ENCODE assay signal across 14 mouse cellular contexts in the genomic region with DNA sequence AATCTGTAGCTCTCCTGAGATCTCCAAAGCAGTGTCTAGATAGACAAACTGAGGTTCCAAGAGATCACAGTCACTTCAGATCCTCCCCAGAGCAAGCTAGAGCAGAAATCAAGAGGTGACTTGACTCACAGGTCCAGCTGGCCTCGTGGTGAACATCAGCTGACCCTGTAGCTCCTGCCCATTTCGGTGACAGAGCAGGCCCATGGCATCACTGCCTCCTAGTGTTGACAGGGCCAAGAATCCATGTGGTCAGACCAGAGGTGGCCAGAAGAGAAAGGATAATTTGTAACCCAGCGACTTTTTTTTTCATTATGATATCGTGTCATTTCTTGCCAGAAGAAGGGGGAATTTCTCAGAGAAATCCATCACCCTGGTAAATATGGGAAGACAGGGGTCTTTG. TPM values are rescaled to one million over a fixed set of nuclear protein-coding genes. Genes with fewer than 3 reads are reported as not detected.
DNase-seq lines count a peak whose midpoint lies in the region; TF ChIP-seq lines count a peak whose summit lies in the region.
"Had no signal": no experiment of that assay in that cellular context is flagged by ENCODE, and none has a peak within 500 bp of the region (broad histone marks: within the 10 kb centered on the region; RNA-seq: fewer than 3 reads in every experiment).

No protein-coding gene starts in this region.

- no peak overlapping the region for H3K27ac ChIP-seq in heart, embryonic 10.5 days
- no peak overlapping the region for H3K27ac ChIP-seq in bone marrow, adult 2 months (ENCODE audit: control insufficient read depth, insufficient read depth, low read depth, low read length, poor library complexity)
- H3K27ac ChIP-seq: forebrain, embryonic 15.5 days; heart, embryonic 13.5 days; limb, embryonic 15.5 days; midbrain, embryonic 15.5 days had no signal

- WGBS in heart, embryonic 10.5 days, result 57% methylated on average over 4 of the region's 4 CpGs
- WGBS in lung, adult 2 months, result 46% methylated on average over 4 of the region's 4 CpGs
- 10% methylated on average over 4 of the region's 4 CpGs for WGBS in bone marrow, adult 2 months

- peak; percentile 59 for TF ChIP-seq CTCF in lung, adult 2 months (IDR thresholded peaks at IDR 0.05; ENCODE audit: insufficient read depth, low read length)
- peak; percentile 34; the same call in 1 of the 2 replicates for TF ChIP-seq CTCF in bone marrow, adult 2 months (IDR thresholded peaks at IDR 0.05; ENCODE audit: control insufficient read depth, insufficient read depth, low read length)

- no peaks in the 10 kb centered on the region for H3K36me3 ChIP-seq in heart, embryonic 10.5 days
- H3K36me3 ChIP-seq: forebrain, embryonic 15.5 days; heart, embryonic 13.5 days; limb, embryonic 15.5 days; midbrain, embryonic 15.5 days had no signal

- no peaks in the 10 kb centered on the region for H3K27me3 ChIP-seq in heart, embryonic 10.5 days (ENCODE audit: insufficient read depth, poor library complexity, severe bottlenecking)
- H3K27me3 ChIP-seq: forebrain, embryonic 15.5 days; heart, embryonic 13.5 days; limb, embryonic 15.5 days; midbrain, embryonic 15.5 days had no signal

- no peak overlapping the region for H3K4me3 ChIP-seq in heart, embryonic 10.5 days
- H3K4me3 ChIP-seq in lung, adult 2 months (replicated peaks; ENCODE audit: extremely low read depth, low read depth, low read length), result no peak overlapping the region
- no peak overlapping the region for H3K4me3 ChIP-seq in bone marrow, adult 2 months (replicated peaks; ENCODE audit: control insufficient read depth, low read depth, low read length)
- H3K4me3 ChIP-seq: forebrain, embryonic 15.5 days; heart, embryonic 13.5 days; limb, embryonic 15.5 days; midbrain, embryonic 15.5 days had no signal

- peaks cover 26% of the 10 kb centered on the region for H3K4me1 ChIP-seq in heart, embryonic 10.5 days
- peaks cover 4% of the 10 kb centered on the region for H3K4me1 ChIP-seq in lung, adult 2 months (ENCODE audit: control insufficient read depth, insufficient read depth, low read length)
- peaks cover 13% of the 10 kb centered on the region; the same call in 1 of the 2 replicates for H3K4me1 ChIP-seq in bone marrow, adult 2 months (ENCODE audit: control insufficient read depth, insufficient read depth, low read length)
- H3K4me1 ChIP-seq: forebrain, embryonic 15.5 days; midbrain, embryonic 15.5 days had no signal

- H3K9me3 ChIP-seq in heart, embryonic 10.5 days, result no peaks in the 10 kb centered on the region
- H3K9me3 ChIP-seq: forebrain, embryonic 15.5 days; heart, embryonic 13.5 days; limb, embryonic 15.5 days; midbrain, embryonic 15.5 days had no signal

- DNase-seq in heart, adult 18-20 months, result peak; percentile 10 to 16
- DNase-seq in heart, embryonic 10.5 days (ENCODE audit: low spot score), result no peak
- DNase-seq in lung, adult 2 months, result no peak
- DNase-seq in lung, postnatal 4 days, result no peak
- peak; percentile 18 for DNase-seq in skeletal muscle tissue, adult 2 months (ENCODE audit: low read depth, low spot score)
- DNase-seq in retina, embryonic 14.5 days (ENCODE audit: low spot score), result no peak
- no peak for DNase-seq in cerebellum, postnatal 4 days (ENCODE audit: low spot score in 2 of 2)
- DNase-seq: cerebellum, adult 11 months had no signal

- no peak for TF ChIP-seq POLR2A in lung, adult 2 months (IDR thresholded peaks at IDR 0.05; ENCODE audit: borderline replicate concordance, extremely low read depth, low read depth, low read length)
- TF ChIP-seq POLR2A in bone marrow, adult 2 months (IDR thresholded peaks at IDR 0.05; ENCODE audit: borderline replicate concordance, control insufficient read depth, low read depth, low read length), result no peak

RNA-seq across cellular contexts. Expression of gene Bcl2l14, which starts 30.2 kb away (rescaled TPM):
- not detected for total RNA-seq in heart, adult 18-20 months (2021)
- polyA plus RNA-seq in heart, embryonic 10.5 days (2016; fragmentation: Nextera tagmentation; extraction: Ambion mirVana), result 0.09 and 0.33 TPM in 2 replicates
- 0.81 and 1.2 TPM in 2 replicates for polyA plus RNA-seq in lung, adult 2 months (2012; rRNA removed)
- polyA plus RNA-seq in bone marrow, adult 2 months (2011; ENCODE audit: insufficient read depth, insufficient read length, low replicate concordance, missing spikeins), result not detected in 2 replicates
- total RNA-seq: layer of hippocampus, postnatal 25 days had no signal
- polyA plus RNA-seq: forebrain, embryonic 15.5 days had no signal

Comparison
In these comparisons a context has a peak if more than half of its experiments do, and no peak if none do; other contexts are left out.
1. DNase-seq: peak in heart, adult 18-20 months (2 of 2) and skeletal muscle tissue, adult 2 months (single experiment); none in heart, embryonic 10.5 days (single experiment), lung, adult 2 months (single experiment), lung, postnatal 4 days (0 of 2), retina, embryonic 14.5 days (single experiment) and cerebellum, postnatal 4 days (0 of 2).